Mouse (Mus musculus): Measurements from ENCODE around the gene Pard6b.

DNA sequence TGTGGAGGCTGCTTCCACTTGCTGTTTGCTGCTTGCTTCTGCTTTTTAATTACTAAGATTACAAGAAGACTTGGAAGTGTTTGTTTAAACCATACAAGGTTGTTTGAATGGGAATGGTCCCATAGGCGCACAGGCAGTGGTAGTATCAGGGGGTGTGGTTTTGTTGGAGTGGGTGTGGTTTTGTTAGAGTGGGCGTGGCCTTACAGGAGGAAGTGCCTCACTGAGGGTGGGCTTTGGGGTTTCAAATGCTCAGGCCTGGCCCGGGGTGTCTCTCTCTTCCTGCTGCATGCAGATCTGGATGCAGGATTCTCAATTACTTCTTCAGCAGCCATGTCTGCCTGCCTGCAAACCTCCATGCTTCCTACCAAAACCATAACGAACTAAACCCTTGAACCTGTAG lies 40.1 kb downstream of the Pard6b start:
- no peak for TF ChIP-seq CTCF (IDR thresholded peaks at IDR 0.05; ENCODE audit: low read depth)
- TF ChIP-seq EP300 (IDR thresholded peaks at IDR 0.05; ENCODE audit: low read depth): no peak
